Mouse (Mus musculus) C2C12 (cell line): Measurements from ENCODE around the gene Ddb1. TPM values are rescaled to one million over a fixed set of nuclear protein-coding genes. Genes with fewer than 3 reads are reported as not detected.

Source experiments
- H3K27me3 ChIP-seq: one replicate; pipeline ENCODE4 v1.6.1; 2011; ENCODE audit not compliant: control insufficient read depth, insufficient read depth, insufficient read length
- H3K36me3 ChIP-seq: one replicate; pipeline ENCODE4 v1.6.1; 2011; ENCODE audit not compliant: control insufficient read depth, insufficient read depth
- H3K4me3 ChIP-seq: one replicate; pipeline ENCODE4 v1.5.1; 2011; ENCODE audit warnings: mild to moderate bottlenecking, control low read depth; ENCODE audit not compliant: poor library complexity, insufficient read depth, severe bottlenecking
- H3K79me2 ChIP-seq: one replicate; pipeline ENCODE4 v1.6.1; 2011; ENCODE audit not compliant: control insufficient read depth, insufficient read depth
- H3K79me3 ChIP-seq: one replicate; pipeline ENCODE4 v1.6.1; 2011; ENCODE audit warnings: low read depth, control low read depth
- H3ac ChIP-seq: one replicate; pipeline ENCODE3; 2011; ENCODE audit warnings: low read depth; ENCODE audit not compliant: control insufficient read depth, insufficient read length
- CEBPB ChIP-seq: IDR thresholded peaks from one replicate; pipeline ENCODE4 v1.6.1; 2011; ENCODE audit warnings: low read depth, mild to moderate bottlenecking, control low read depth, moderate library complexity
- CTCF ChIP-seq: IDR thresholded peaks from one replicate; pipeline ENCODE4 v1.5.1; 2011; ENCODE audit not compliant: control insufficient read depth, insufficient read depth, insufficient read length
- FOSL1 ChIP-seq: IDR thresholded peaks from one replicate; pipeline ENCODE4 v1.8.0; 2011; ENCODE audit warnings: mild to moderate bottlenecking, low read length; ENCODE audit not compliant: poor library complexity, insufficient read depth, severe bottlenecking
- MAX ChIP-seq: IDR thresholded peaks from one replicate; pipeline ENCODE4 v1.6.1; 2011; ENCODE audit warnings: mild to moderate bottlenecking, control low read depth
- MYOD1 ChIP-seq: IDR thresholded peaks from one replicate; pipeline ENCODE4 v1.6.1; 2011; ENCODE audit warnings: low read depth; ENCODE audit not compliant: control insufficient read depth, insufficient read length
- MYOG ChIP-seq: IDR thresholded peaks from one replicate; pipeline ENCODE4 v1.6.1; 2011; ENCODE audit not compliant: control insufficient read depth, insufficient read length; ENCODE audit errors: extremely low read depth
- USF1 ChIP-seq: IDR thresholded peaks from one replicate; pipeline ENCODE4 v1.6.1; 2011; ENCODE audit warnings: low read depth, mild to moderate bottlenecking, control low read depth, moderate library complexity
- polyA plus RNA-seq: library from polyadenylated mRNA; unstranded; fragments of >200 nt; fragmentation: generic; extraction: Trizol; gene quantifications from one replicate; pipeline ENCODE4 v1.2.1, GENCODE M21; 2012; ENCODE audit warnings: missing spikeins

Gene Ddb1
- polyA plus RNA-seq, 1 experiment: 513 TPM

DNA sequence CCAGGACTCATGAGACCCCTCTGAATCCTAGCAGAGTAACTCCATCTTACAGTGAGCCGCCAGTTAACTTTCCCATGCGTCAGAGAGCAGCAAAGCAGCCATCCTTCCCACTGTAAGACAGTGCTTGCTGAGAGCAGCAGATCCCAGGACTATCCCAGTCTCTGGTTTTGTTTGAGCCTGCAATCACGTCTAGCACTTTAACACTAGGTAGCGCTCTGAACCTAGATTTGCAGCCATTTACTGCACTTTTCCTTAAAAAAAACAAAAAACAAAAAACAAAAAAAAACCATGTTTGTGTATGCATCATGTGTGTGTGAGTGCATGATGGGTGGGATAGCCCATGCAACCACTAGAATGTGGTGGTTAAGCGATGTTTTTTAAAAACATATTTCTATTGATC is 45.0 kb upstream of the Ddb1 start:
- Histone ChIP-seq H3ac (no peak overlapping the region), H3K79me3 (no peaks in the 10 kb centered on the region), H3K79me2 (peaks cover 4% of the 10 kb centered on the region), H3K4me3 (no peak overlapping the region), H3K36me3 (no peaks in the 10 kb centered on the region), H3K27me3 (no peaks in the 10 kb centered on the region)
- peak; percentile 54 for TF ChIP-seq CTCF
- no peak for TF ChIP-seq FOSL1

DNA sequence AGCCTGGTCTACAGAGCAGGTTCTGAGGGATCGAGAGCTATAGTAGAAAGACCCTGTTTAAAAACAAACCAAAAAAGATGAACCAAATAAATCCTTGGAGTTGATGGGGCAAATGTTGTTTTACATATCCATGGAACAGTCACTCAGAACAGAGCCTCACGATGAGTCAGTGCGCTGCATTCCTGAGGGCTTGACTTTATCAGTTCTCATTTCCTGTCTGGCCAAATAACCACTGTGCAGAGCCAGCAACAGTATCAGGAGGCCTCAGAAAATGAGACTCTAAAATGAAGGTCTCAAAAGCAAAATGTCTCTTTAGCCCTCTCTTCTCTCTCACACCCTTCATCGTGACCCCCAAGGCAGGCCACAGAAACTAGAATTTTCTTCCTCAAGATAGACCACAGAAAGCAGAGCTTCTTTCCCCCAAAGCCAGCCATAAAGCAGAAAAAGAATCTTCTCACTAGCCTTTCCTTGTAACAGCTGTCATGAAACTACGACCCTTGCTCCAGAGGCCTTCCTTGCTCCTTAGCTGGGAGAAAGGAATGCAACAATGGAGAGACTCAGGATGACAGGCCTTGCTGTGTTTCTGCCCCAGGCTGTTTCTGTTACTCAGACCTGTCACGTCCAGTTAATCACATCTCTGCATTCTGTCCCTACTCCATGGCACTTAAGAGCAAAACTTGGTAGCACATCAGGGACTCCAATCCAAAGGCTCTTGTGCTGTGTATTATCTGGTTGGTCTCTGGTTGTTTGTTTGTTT is 43.4 kb upstream of the Ddb1 start:
- no peak overlapping the region for H3ac ChIP-seq
- no peaks in the 10 kb centered on the region for H3K27me3 ChIP-seq
- no peaks in the 10 kb centered on the region for H3K36me3 ChIP-seq
- TF ChIP-seq CEBPB (no peak), MAX (no peak), CTCF (no peak), MYOD1 (peak; percentile 38), MYOG (no peak), USF1 (no peak), FOSL1 (peak; percentile 81)
- no peaks in the 10 kb centered on the region for H3K79me3 ChIP-seq
- no peaks in the 10 kb centered on the region for H3K79me2 ChIP-seq
- no peak overlapping the region for H3K4me3 ChIP-seq

DNA sequence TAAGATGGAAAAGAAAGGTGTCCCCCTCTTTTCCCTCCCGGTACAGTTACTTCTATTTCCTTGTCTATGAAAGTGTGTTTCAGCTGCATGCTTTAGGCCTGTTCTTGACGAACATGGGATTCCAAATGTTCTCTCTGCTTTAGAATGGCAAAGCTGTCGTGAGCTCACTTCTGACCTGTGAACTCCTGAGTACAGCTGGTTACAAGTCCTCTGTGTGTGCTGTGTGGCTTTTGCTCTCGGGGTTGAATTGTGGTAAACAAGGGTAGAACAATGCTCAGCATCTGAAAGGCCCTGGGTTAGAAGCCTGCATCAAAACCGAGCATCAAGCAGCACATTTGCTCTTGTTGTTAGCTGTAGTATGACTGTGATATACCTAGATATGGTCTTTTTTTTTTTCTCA is 42.8 kb upstream of the Ddb1 start:
- Histone ChIP-seq H3ac (no peak overlapping the region), H3K4me3 (no peak overlapping the region), H3K27me3 (no peaks in the 10 kb centered on the region), H3K79me3 (no peaks in the 10 kb centered on the region), H3K79me2 (no peaks in the 10 kb centered on the region), H3K36me3 (no peaks in the 10 kb centered on the region)
- no peak for TF ChIP-seq CEBPB
- TF ChIP-seq MAX: no peak
- no peak for TF ChIP-seq MYOG
- TF ChIP-seq CTCF: no peak
- TF ChIP-seq MYOD1: no peak
- no peak for TF ChIP-seq FOSL1
- no peak for TF ChIP-seq USF1

DNA sequence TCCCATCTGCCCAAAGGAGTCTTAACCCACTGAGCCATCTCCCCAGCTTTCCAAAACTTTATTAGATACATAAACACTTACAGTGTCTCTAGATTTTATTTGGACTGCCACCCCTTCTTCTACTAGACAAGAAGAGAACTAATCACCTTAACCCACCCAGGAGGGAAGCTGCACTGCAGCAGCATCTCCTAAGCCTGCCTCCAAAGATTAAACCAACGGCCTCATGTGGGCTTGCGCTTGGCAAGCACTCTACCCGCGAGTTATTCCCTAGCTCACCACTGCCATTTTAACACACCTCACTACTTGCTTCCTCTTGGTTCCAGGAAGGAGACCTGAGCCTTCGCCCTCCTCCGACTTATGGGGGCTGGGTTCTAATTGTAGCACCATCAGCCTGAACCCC is 40.8 kb upstream of the Ddb1 start:
- Histone ChIP-seq H3ac (no peak overlapping the region), H3K4me3 (no peak overlapping the region), H3K27me3 (no peaks in the 10 kb centered on the region), H3K79me2 (no peaks in the 10 kb centered on the region), H3K36me3 (no peaks in the 10 kb centered on the region), H3K79me3 (no peaks in the 10 kb centered on the region)
- TF ChIP-seq CTCF (no peak), FOSL1 (no peak), MAX (no peak), USF1 (no peak), MYOD1 (no peak), CEBPB (no peak), MYOG (no peak)

DNA sequence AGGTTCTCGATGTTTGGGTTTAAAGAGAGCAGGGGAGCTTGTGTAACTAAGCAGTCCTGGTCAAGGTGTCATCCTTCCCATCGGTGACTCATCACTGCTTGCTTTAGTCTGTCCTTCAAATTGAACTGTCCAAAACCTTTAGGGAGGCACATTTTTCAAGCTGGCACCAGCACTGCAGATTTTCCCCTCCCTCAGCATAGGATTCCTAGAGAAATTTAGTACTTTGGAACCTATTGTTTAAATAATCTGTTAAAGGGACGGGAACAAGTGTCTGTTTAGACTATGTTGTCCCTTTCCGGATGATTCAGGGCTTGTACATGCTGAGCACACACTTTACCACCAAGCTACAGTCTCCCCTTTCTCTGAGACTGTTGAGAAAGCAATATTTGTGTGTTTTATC is 39.9 kb upstream of the Ddb1 start:
- Histone ChIP-seq H3K4me3 (no peak overlapping the region), H3K27me3 (no peaks in the 10 kb centered on the region), H3ac (no peak overlapping the region), H3K79me2 (no peaks in the 10 kb centered on the region), H3K36me3 (peaks cover under 1% of the 10 kb centered on the region), H3K79me3 (no peaks in the 10 kb centered on the region)
- TF ChIP-seq FOSL1: no peak
- TF ChIP-seq CEBPB: peak; percentile 27

DNA sequence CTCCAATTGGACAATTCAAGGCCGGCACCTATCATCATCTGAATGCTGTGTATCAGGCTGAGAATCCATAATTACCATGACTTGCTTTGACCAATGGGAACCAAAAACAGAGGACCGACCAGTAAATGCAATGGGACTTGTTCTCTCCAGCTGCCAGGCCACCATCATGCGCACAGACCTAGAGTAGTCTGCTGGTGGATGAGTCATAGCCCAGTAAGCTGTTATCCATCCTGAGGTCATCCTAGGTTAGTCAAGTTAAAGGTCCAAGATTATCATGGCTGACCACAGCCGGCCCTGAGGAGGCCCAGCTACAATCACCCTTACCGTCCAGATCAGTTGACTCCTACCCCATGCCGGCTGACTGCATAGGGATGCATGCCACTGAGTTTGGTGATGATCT is 35.5 kb upstream of the Ddb1 start:
- Histone ChIP-seq H3K4me3 (no peak overlapping the region), H3K79me2 (peaks cover 1% of the 10 kb centered on the region), H3K36me3 (peaks cover 43% of the 10 kb centered on the region), H3K27me3 (no peaks in the 10 kb centered on the region), H3ac (no peak overlapping the region), H3K79me3 (no peaks in the 10 kb centered on the region)
- TF ChIP-seq MAX (peak; percentile 71), CTCF (no peak), FOSL1 (peak; percentile 57), MYOD1 (peak; percentile 79), MYOG (no peak), CEBPB (no peak), USF1 (no peak)
